Mouse (Mus musculus): ENCODE data around the gene Ago3.

Ago3 gene

DNA sequence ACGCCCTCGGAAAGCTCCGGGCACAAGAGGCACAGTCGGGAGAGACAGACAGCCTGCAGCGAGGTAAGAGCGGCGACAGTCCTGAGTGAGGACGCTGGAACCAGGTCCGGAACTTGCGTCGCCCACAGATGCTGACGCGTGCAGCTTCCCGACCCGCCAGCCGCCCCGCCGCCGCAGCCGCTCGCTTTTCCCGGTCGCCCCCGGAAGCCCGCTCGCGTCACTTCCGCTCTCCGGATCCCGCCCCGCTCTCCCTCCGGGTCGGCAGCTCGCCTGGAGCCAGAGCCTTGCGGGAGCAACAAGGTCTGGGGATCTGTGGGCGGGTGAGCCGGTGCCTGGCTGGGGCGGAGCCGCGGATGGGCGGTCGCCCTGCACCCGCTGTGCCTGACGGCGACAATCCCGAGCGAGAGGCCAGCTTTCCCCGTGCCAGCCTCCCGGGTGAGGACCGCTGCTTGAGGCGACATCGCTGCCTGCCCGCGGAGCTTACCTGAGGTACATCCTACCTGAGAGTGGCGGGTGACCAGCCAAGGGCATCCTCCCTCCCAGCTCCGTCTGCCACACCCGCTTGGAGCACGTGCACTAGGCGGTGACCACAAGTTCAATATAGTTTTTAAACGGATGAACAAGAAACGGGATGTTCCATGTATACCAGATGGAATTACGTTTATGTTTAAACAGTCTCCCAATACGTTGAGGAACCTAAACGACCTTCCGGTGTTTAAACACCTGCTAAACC, at the start of gene Ago3:
TSS of gene Ago3 (minus strand) at position 210 of the 733 bp plus-strand sequence.
- DNase-seq (ENCODE audit: low read depth), result peak; percentile 93

DNA sequence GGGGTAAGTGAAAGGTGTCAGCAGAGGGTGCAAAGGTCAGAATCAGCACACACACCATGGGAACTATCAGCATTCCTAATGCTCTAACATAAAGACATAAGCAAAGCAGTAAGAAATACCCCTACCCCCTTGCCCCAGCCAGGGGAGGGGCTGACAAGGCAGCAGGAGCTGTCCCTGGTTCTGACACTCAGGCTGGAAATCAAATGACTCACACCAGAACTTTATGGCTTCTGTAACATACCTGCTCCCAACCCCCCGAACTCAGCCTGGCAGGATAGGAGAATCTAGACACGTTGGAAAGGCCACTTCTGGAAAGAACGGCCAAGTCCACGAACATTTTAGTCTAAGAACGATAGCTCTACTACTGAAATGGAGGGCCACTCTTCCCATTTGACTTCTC, 43.7 kb upstream of the Ago3 start:
- peak; percentile 5 for DNase-seq (ENCODE audit: low read depth)

DNA sequence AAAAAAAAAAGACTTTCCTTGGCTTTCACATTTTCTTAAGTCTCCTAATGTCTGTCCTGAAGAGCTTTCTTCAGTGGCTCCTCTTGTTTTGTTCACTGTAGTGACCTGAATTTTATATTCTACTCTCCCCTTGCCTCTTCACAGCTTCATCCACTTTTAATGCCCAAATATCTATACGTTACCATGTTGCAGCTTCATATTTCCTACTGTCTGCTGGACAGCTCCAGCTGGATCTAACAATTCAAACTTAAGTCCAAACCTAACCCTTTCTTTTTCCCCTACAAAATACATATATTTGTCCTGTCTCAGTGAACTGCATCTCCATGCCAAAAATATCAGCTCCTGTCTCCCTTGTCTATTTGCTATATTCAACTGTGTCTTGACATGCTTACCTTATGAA, 40.0 kb upstream of the Ago3 start:
- no peak for DNase-seq (ENCODE audit: low read depth)

DNA sequence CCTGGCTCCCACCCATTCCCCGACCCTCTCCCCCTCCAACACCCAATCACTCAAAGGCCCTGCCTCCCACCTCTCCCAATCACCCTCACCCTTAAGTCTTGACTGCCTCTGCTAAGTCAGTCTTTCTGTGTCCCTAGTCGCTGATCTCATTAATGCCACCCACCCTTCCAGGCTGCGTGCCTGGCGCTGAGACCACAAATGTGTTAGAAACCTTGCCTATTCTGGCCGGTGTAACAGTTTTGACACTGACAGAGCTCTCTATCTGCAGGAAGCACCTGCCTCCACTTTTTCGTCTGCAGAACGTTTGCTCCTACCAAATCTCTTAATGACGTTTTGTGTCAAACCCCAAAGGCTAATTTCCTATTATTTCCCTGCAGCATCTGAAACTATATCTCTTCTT, 39.6 kb upstream of the Ago3 start:
- DNase-seq (ENCODE audit: low read depth), result no peak

DNA sequence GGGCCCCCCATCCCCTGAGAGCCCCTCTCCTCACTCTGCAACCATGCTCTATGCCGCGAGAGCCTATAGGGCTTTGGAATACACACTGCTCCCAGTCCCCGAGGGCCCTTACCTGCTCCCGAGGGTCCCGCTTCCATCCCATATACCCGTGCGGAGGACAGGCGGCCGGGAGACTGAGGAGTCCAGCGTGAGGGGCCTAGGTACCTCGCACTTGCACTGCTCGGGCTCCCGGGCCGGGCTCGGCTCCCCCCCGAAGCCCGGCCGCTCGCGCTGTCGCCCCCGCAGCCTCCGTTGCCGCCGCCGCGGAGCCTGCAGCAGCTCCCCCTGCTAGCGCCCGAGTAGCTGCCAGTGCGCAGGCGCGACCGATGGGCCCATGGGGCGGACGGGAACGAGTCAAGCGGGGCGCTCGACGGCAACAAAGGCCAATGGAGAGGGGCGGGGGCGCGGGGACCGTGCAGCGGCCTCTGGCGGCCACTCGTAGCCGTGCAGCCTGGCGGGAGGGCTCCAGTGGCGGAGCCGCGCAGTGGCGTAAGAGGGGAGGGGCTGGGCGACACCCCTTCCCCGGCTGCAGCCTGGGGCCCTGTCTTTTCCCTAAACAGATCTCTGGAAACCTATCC, 39.0 kb upstream of the Ago3 start, which contains the start of gene Ago1:
TSS of gene Ago1 (minus strand) at position 299 of the 617 bp plus-strand sequence.
- DNase-seq (ENCODE audit: low read depth), result peak; percentile 97

DNA sequence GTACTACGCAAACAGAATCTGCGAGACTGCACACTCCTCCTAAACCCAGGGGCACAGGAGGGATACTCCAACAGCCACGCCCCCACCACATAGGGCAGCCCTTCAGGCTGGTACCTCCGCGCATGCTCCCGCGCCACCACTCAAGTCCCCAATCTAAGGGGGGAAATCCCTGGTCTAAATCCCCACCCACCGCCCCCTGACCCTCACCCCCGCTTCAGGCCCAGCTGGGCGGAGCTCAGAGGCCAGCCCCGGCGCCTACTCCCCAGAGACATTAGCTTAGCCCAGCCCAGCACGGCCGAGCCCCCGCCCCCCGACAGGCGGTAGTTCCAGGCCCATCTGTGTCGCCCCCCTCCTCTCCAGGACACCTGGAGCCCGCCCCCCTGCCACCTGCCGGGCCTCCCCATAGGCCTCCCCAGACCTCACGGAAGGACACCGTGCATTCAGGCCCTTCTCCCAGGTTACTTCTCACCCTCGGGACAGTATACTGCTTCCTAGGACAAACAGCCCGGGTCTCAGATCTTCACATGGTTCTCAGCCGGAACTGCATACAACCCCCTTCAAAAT, 38.4 kb upstream of the Ago3 start:
- DNase-seq (ENCODE audit: low read depth), result peak; percentile 87

DNA sequence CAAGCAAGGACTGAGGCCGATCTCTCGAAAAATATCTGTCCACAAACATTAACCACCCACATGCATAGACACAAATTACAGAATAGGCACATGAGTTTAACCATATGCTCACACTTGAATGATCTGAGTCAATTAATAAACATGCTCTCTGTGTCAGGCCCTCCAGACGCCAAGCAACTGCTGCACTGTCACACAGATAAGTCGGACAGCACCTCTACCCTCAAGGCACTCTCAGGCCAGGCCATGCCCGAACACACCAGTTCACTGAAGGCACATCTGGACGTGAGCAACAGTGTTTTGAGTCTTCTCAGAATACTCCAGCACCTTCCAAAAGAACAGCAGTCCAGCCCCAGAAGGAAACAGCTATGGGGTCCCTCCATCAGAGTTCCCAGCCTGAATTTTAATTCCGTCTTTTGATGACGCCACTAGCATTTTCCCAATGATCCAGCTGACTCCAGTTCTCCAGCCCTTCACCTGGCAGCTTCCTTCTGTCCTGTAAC, 36.9 kb upstream of the Ago3 start:
- peak; percentile 5 for DNase-seq (ENCODE audit: low read depth)

DNA sequence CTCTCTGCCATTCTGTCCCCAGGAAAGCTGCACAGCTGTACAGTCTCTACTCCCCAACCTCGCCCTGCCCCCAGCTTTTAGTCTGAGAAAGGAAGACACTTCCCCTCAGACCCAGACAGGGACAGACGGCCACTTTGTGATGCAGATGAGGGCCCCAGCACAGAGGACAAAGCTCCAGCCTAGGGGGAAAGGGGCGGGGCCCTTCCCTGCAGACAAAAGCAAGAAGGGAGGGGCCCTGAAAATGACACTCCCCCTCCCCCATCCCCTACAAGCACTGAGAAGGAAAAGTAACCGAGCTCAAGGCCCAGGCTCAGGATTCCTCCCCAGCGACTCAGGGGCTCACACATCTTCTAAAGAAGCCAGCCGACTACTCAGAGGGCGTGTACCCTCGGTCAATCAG, 36.5 kb upstream of the Ago3 start:
- DNase-seq (ENCODE audit: low read depth), result peak; percentile 28

DNA sequence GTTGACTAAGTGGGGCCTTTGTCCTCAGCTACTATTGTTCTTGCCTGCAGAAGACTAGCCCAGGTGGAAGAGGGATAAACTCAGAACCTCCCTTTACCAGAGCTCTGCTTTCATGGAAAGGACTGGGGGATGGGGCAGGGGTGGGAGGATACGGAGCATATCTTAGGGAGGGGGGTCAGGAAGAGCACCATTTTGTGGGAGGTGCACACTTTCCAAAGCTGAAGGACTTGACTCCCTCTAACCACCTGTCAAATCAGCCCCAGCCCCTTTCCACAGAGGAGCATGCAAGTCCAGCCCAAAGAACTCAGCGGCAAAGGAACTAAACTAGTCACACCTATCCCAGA, 35.5 kb upstream of the Ago3 start:
- DNase-seq (ENCODE audit: low read depth), result no peak

DNA sequence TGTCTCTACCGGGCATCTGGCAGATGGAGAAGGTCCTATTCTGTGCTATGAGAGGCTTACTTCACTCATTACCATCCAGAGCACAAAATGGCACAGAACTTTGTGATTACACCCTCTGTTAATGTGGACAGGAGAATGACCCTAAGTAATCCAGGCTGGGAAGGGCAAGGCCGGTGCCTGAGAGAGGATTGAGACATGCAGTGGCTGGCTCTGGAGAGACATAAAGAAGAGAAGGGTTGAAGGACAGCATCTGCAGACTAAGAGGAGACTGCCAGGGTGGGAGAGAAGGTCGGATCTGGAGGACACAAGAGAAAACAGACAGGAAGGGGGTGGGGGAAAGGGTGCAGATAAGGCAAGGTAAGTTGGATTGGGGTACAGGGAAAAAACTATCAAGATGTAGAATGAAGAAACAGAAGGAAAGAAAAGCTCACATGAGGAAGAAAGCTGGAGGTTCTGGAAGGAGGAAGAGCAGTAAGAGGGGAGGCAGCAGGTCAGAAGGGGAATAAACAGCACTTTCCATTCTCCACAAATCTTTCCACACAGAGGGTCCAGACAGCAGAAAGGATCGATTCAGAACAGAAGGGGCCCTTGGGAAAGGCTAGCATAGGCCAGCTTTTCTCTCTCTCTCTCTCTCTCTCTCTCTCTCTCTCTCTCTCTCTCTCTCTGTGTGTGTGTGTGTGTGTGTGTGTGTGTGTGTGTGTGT, 35.0 kb upstream of the Ago3 start:
- DNase-seq (ENCODE audit: low read depth), result no peak

DNA sequence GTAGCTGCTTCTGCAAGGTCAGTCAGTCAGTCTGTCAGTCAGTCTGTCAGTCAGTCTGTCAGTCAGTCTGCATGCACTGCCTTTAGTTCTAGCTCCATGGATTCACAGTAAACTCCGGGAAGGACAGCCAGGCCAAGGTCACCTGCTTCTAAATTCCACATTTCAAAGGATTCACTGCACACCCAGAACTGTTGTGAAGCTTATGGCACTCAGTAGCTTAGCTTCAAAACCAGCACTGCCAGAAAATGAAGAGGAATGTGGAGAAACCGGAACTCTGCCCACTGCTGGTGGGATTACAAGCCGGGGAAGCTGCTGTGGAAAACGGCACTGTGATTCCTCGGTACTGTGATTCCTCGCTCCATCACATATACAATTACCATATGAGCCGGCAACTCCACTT, 26.1 kb upstream of the Ago3 start:
- no peak for DNase-seq (ENCODE audit: low read depth)

DNA sequence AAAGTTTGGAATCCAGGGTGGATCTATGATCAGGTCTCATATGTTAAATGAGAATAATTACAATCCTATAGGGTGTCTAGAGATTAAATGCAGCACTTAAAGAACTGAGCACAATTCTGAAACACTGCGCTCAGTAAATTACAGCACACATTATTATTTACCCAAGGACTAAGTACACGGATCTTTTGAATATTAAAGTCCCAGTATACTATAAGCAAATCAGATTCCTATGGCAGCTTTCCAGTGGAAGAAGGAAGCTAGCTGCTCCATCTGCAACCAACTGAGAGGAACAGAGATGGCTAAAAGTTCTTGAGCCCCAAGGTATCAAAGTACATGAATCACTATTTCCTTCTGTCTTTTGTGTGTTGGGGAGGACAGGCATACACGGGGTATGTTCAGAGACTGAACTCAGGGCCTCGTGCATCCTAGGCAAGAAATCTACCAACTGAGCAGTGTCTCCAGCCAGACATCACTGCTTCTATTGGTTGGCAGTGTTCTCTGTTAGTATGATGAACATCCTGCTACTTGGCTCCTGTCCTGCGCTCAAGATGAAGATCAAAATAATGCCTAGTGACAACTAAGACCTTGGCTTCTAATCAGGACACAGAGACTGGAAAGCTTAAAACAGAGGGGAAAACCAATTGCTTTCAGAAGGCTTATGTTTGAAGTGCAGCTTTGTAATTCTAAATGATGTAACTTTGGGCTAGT, 25.3 kb upstream of the Ago3 start:
- DNase-seq (ENCODE audit: low read depth), result no peak

DNA sequence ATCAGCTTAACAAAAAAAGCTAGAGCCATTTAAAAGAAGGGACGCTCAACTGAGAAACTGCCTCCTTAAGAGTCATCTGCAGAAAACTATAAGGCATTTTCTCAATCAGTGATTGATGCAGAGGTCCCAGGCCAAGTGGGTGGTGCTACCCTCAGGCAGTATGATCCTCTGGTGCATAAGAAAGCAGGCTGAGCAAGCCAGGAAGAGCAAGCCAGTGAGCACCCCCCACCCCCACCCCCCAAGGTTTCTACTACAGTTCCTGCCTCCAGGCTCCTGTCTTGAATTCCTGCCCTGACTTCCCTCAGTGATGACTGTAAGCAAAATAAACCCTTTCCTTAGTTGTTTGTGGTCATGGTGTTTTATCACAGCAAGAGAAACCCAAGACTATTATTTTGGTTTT, 20.9 kb upstream of the Ago3 start:
- no peak for DNase-seq (ENCODE audit: low read depth)

DNA sequence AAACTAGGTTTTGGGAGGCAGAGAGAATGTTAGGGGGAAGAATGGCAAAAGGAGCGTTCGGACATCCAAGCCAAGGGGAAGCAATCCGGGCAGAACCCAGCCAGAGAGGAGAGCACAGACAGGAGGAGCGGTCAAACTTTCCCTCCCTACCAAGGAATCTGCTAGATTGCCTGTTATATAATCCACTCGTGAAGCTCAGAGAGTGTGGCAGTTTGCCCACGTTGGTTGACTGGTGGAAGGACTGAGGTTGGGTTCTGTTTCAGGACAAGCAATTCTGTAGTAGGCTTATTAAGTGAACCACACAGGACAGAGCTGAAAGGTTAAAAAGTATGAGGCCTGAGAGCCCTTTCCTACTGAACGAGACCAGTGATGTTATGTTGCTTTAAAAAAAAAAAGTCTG, 17.8 kb upstream of the Ago3 start:
- DNase-seq (ENCODE audit: low read depth), result no peak

DNA sequence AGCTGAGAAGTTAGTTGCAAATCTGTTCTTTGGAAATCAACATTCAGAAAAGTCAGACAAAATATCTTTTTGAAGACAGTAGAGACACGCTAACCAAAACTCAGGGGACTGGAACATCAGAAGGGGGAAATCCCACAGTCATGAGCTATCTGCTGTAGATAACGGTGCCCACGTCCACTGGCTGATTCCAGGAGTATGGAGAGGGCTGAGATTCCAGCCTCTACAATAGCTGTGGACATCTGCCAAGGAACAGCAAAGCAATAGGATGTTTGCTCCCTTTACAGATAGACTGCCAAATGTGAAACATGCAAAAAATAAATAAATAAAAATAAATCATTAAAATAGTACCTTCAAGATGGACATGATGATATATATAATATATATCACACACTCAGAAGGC, 15.2 kb upstream of the Ago3 start:
- DNase-seq (ENCODE audit: low read depth), result no peak

DNA sequence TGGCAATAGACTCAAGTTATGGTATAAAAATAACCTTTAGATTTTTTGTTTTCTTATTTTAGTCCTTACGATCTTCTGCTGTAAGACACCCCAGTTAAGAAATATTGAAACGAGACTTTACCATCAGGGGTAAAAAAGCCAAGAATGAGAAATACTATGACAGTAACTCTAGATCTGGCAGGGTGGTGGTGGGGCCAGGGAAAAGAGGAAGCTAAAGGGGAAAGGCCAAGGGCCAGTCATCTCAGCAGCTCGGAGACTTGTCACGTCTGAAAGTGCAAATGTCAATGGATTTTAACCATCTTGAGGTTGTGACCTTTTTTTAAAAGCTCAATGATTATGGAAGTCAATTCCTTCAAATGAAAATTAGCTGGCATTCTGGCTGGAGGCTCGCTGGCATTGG, 8.9 kb upstream of the Ago3 start:
- no peak for DNase-seq (ENCODE audit: low read depth)

DNA sequence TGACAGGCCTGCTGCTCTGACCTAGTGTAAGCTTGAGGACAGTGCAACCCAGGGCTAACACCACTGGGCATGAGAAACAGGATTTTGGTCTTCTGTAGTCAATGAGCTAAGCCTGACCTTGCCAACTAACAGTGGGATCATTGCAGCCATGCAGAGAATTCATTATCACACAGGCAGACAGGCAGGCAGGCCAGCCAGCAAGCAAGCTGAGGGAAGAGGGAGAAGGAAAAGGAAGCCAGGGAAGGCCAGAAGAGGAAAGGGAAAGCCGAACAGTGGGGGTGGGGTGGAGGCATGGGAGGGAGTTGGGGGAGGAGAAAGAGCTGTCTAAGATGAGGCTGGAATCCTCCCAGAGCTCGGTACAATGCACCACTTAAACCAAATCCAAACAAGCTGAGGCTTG, 6.9 kb upstream of the Ago3 start:
- no peak for DNase-seq (ENCODE audit: low read depth)

DNA sequence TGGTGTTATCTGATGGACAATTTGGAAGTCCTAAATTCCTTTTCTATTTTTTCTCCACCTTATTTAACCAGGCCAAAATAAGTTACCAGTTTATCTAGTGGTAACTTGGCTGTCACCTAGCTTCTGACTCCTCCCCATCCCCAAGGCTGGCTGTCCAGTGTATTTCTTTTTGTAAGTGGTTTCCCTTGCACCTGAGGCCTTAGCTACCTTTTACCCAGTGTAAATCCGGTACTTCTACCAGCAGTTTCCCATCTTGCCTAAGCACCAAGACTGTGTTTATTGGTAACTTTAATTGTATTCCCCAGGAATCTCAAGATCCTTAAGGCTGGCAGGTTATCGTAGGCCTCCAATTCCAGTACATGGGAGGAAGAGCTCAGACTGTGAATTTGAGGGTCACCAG, 4.7 kb upstream of the Ago3 start:
- DNase-seq (ENCODE audit: low read depth), result no peak

DNA sequence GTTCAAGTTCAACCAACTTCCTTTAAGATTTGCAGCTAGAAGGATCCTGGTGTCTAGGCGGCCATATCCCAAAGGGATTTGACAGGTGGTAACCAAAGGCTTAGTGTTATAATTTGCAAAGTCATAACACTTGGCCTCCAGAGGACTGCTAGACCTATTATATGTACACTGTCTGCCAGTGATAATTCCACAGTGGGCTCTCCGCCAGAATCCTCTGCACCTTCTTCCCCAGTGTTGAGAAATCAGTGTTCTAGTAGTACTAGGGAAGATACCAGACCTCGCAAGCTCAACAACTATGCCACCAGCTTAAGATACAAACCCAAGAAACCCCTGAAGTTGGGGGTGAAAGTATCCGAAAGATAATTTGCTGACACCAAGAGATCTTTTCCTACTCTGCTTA, 3.8 kb upstream of the Ago3 start:
- DNase-seq (ENCODE audit: low read depth), result no peak

DNA sequence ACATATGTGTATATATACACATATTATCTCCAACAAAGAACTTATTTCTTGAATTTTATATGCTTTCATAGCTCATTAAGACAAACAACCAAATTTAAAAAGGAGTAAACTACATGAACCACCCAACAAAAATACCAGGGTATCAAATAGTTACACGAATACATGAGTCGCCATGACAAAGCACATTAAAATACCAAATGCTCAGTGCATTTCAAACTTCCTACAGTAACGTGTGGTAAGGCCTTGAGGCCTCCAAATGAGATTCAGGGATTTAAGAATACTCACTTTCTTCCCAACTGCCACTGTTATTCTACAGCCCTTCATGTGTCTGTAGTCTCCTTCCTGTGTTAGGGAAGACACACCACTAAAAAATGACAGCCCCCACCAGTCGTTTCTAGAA, 2.4 kb upstream of the Ago3 start:
- DNase-seq (ENCODE audit: low read depth), result no peak

DNA sequence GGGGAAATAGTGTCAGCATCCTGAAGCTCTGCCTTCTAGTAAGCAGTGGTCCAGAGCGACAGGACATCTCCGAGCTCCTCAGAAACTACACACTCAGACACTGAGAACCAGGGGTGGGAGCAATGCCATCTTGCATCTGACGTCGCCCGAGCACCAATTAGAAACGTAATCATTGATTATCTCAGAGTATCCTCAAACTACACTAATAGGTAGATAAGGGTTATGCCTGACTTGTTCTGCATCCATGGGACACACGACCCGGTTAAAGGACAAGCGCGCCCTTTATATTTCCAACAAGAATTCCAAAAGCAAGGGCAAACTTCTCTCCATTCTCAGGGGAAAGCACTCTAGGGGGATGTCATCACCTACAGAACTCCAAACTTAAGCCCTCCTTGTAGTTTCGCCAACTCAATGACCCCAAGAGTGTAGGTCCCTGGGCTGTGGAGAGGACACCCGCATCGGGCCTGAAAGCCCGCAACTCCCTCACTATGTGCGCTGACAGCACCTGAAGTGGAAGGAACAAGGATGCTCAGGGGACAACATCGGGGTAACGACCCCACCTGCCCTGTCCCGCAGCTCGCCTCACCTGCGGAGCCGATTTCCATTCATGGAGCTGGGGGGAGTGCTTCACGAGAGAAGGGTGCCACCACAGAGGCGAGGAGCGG, 542 bp downstream of the Ago3 start:
- DNase-seq (ENCODE audit: low read depth), result peak; percentile 42

DNA sequence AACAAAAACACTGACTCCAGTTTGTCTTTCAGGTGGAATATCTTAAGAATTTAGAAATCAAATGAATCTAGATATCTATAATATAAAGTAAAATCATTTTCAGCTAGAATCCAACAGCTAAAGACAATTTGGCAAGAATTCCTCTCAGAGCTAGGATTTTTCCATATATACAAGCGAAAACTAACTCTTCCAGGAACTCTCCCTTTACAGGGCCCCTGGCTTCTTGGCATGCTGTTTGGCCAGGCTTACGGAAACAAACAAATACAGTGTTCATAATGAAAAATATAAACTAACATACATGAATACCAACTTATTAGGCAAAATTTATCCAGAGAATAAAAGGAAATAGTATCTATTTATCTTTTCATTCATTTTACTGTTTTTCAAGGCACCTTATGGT, 5.5 kb downstream of the Ago3 start:
- DNase-seq (ENCODE audit: low read depth), result no peak
